Mouse (Mus musculus) hindbrain, embryonic 15.5 days (tissue): ENCODE results near the gene Agpat2. TPM values are rescaled to one million over a fixed set of nuclear protein-coding genes. Genes with fewer than 3 reads are reported as not detected.

Source experiments
- ATAC-seq: fragments of 200-750 bp; cut with Nextera tagmentation; 2 replicates; pipeline ENCODE4 v1.8.0; 2017; ENCODE audit warnings: low read depth, moderate number of reproducible peaks, moderate TSS enrichment; ENCODE audit not compliant: low FRiP score
- H3K27ac ChIP-seq: fragments of 300-500 bp; sonication (generic); replicated peaks from 2 replicates; pipeline ENCODE4 v1.5.1; 2015; ENCODE audit warnings: mild to moderate bottlenecking, inconsistent platforms
- H3K27me3 ChIP-seq: fragments of 300-500 bp; sonication (generic); 2 replicates; pipeline ENCODE4 v1.6.1; 2015; ENCODE audit warnings: control low read depth, inconsistent platforms
- H3K36me3 ChIP-seq: fragments of 300-500 bp; sonication (generic); 2 replicates; pipeline ENCODE4 v1.6.1; 2015; ENCODE audit warnings: control low read depth, inconsistent platforms
- H3K4me1 ChIP-seq: fragments of 300-500 bp; sonication (generic); replicated peaks from 2 replicates; pipeline ENCODE4 v1.6.1; 2015; ENCODE audit warnings: control low read depth, inconsistent platforms
- H3K4me2 ChIP-seq: fragments of 300-500 bp; sonication (generic); 2 replicates; pipeline ENCODE4 v1.6.1; 2015; ENCODE audit warnings: moderate library complexity, mild to moderate bottlenecking, inconsistent platforms
- H3K4me3 ChIP-seq: fragments of 300-500 bp; sonication (generic); 2 replicates; pipeline ENCODE4 v1.5.1; 2015; ENCODE audit warnings: mild to moderate bottlenecking, inconsistent platforms
- H3K9ac ChIP-seq: fragments of 300-500 bp; sonication (generic); 2 replicates; pipeline ENCODE4 v1.6.1; 2015; ENCODE audit warnings: inconsistent platforms
- H3K9me3 ChIP-seq: fragments of 300-500 bp; sonication (generic); 2 replicates; pipeline ENCODE4 v1.6.1; 2016; ENCODE audit warnings: control low read depth, inconsistent platforms
- WGBS: fragments of 180-500 bp; shearing (Covaris S2); methylation state at CpG from one replicate; pipeline ENCODE4 v1.1.7; 2015; 5-methylcytosine and 5-hydroxymethylcytosine counted together
- polyA plus RNA-seq: library from polyadenylated mRNA; unstranded; fragments of >200 nt; fragmentation: Nextera tagmentation; extraction: Ambion mirVana; gene quantifications from 2 replicates; pipeline ENCODE4 v1.2.1, GENCODE M21; 2015

Agpat2 gene
- polyA plus RNA-seq, 1 experiment from 2014 or later, result 6.1 TPM

DNA sequence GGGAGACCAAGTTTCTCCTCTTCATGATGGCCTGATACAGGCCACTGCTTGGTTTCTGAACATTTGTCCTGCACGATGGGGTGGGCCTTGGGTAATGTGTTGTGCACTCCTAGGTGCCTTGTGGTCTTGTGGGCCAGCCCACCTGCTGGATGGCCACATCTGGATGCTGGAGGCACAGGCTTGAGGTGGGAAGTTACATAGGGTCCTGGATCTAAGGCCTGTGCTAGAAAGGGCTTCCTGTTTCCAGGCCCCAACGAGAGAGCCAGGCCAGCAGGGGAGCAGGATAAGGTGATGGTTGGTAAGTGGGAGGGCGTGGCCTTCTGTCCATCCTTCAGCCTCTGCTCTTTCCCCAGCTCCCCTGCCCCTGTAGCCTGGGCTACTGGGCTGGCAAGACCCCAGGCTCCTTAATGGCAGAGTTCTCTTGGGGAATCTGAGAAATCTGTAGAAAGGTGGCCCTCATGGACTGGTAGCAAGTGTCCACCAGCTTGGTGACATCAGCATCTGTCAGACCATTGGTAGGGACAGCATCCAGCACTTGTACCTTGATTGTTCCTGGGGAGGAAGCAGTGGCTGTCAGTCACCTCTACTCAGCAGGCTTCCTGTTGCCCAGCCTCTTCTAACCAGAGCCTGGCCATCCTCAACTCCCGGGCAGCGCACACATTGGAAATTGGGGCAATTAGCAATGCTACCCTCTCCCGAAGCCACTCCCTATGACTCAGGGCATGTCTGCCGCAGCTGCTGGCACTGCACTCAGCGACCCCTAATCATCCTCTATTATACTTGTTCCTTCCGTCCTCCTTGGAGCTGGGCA, 10.8 kb downstream of the Agpat2 start:
- Histone ChIP-seq H3K27ac (no peak overlapping the region), H3K36me3 (no peaks in the 10 kb centered on the region), H3K4me2 (no peak overlapping the region), H3K27me3 (no peaks in the 10 kb centered on the region), H3K4me1 (no peaks in the 10 kb centered on the region), H3K9me3 (no peaks in the 10 kb centered on the region), H3K9ac (no peak overlapping the region), H3K4me3 (no peak overlapping the region)
- ATAC-seq, result no peak
- 81% methylated on average over 9 of the region's 9 CpGs for WGBS

DNA sequence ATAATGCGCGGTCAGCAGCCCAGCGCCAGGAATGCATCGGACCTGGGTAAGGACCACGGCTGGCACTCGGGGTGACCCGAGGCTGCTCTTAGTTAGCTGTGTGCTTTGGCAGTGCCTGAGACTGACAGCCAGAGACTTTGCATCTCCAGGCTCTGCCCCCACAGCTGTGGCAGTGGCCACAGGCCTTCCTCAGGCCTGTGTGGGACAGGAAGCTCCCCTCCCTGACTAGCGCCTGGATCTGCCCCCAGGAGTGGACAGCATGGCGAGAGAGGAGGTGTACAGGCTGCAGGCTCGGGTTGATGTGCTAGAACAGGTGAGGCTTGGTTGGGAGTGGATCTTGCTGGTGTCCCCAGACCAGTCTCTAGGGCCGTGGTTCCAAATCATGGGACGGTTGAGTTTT, 12.8 kb downstream of the Agpat2 start:
- no peaks in the 10 kb centered on the region for H3K9me3 ChIP-seq
- H3K4me3 ChIP-seq, result no peak overlapping the region
- no peak overlapping the region for H3K4me2 ChIP-seq
- no peak overlapping the region for H3K9ac ChIP-seq
- peaks cover 10% of the 10 kb centered on the region for H3K4me1 ChIP-seq
- 84% methylated on average over 12 of the region's 12 CpGs for WGBS
- no peak overlapping the region for H3K27ac ChIP-seq
- no peak for ATAC-seq
- no peaks in the 10 kb centered on the region for H3K36me3 ChIP-seq
- H3K27me3 ChIP-seq, result no peaks in the 10 kb centered on the region

DNA sequence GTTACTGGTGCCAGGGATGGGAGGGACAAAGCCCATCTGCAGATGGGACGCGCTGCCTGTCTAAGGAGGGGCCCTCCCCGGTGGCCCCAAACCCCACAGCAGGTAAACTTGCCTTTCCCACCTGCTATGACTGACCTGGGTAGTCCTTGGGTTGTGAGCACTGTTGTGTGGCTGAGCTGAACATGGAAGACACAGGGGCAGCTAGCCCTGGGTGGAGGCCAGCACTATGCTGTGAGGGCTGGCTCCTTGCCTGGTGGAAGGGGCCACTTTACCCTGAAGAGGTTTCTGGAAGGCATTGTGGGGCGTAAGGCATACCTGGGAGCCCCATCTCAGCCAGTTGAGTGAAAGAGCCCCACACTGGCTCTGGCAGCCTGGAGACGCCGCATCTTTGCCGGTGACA, 13.3 kb downstream of the Agpat2 start:
- H3K4me1 ChIP-seq, result peaks cover 14% of the 10 kb centered on the region
- no peak for ATAC-seq
- H3K4me2 ChIP-seq, result 0 out of 2 replicates have a peak overlapping the region, but pooled peaks have one; percentile 2
- H3K27ac ChIP-seq, result no peak overlapping the region
- H3K4me3 ChIP-seq, result no peak overlapping the region
- 90% methylated on average over 7 of the region's 7 CpGs for WGBS
- no peaks in the 10 kb centered on the region for H3K27me3 ChIP-seq
- no peak overlapping the region for H3K9ac ChIP-seq
- no peaks in the 10 kb centered on the region for H3K9me3 ChIP-seq
- no peaks in the 10 kb centered on the region for H3K36me3 ChIP-seq

DNA sequence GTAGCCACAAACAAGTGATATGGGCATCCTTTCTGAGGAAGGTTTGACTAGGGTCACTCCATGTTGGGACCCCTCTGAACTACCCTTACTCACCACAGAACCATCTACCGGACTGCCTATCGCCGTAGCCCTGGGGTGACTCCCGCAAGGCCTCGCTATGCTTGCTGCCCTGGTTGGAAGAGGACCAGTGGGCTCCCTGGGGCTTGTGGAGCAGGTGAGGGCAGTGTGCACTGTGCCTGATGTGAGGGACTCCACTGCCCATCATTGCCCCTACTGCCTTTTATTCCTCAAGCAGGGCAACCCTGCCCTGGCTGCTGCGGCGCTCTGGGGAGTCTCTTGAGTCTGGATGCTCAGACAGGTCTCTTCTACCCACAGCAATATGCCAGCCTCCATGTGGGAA, 13.9 kb downstream of the Agpat2 start:
- H3K4me2 ChIP-seq, result peak overlapping the region; percentile 2; the same call in 1 of the 2 replicates
- H3K4me1 ChIP-seq, result peaks cover 14% of the 10 kb centered on the region
- no peak overlapping the region for H3K4me3 ChIP-seq
- H3K9me3 ChIP-seq, result no peaks in the 10 kb centered on the region
- H3K27me3 ChIP-seq, result no peaks in the 10 kb centered on the region
- no peak overlapping the region for H3K27ac ChIP-seq
- WGBS, result 91% methylated on average over 7 of the region's 7 CpGs
- no peaks in the 10 kb centered on the region for H3K36me3 ChIP-seq
- ATAC-seq, result no peak
- no peak overlapping the region for H3K9ac ChIP-seq

DNA sequence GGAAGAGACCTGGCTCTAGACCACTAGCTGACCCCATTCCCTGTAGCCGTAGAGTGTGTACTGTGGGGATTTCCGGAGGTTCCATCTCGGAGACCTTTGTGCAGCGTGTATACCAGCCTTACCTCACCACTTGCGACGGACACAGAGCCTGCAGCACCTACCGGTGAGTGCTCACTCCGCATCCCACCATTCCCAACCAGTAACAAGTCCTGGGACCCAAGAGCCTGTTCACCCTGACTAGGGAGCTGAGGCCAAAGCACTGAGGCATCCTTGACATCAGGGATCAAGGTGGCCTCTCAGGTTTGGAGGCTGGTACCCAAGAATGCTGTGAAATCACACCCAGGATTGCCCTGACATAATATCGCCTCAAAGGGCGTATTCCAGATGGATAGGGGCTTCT, 14.9 kb downstream of the Agpat2 start:
- Histone ChIP-seq H3K36me3 (no peaks in the 10 kb centered on the region), H3K4me2 (no peak overlapping the region), H3K4me3 (no peak overlapping the region), H3K9ac (no peak overlapping the region), H3K27me3 (no peaks in the 10 kb centered on the region), H3K4me1 (peaks cover 14% of the 10 kb centered on the region), H3K27ac (no peak overlapping the region), H3K9me3 (no peaks in the 10 kb centered on the region)
- ATAC-seq, result no peak
- WGBS, result 92% methylated on average over 10 of the region's 10 CpGs

DNA sequence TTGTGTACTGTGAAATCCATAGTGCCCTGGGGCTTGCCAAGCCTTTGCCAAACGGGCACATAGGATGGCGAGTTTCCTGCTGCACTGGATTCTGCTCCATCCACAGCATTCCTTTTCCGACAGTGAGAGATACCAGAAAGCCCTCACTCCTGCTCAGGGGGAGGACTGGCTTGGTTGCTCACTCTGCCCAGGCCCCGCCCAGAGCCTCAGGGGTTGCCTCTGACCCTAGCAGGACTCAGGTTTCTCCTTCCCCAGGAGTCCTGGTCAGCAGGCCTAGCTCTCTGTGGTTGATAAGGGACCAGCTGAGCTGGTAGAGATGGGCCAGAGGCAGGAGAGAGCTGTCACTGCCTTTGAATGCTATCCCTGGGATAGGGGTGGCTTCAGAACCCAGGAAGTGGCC, 15.6 kb downstream of the Agpat2 start:
- H3K4me2 ChIP-seq, result peak overlapping the region; percentile 16; the same call in 1 of the 2 replicates
- peaks cover 14% of the 10 kb centered on the region for H3K4me1 ChIP-seq
- H3K9me3 ChIP-seq, result no peaks in the 10 kb centered on the region
- WGBS, result 56% methylated on average over 4 of the region's 4 CpGs
- no peak overlapping the region for H3K9ac ChIP-seq
- no peaks in the 10 kb centered on the region for H3K27me3 ChIP-seq
- H3K36me3 ChIP-seq, result no peaks in the 10 kb centered on the region
- no peak for ATAC-seq
- no peak overlapping the region for H3K4me3 ChIP-seq
- no peak overlapping the region for H3K27ac ChIP-seq

DNA sequence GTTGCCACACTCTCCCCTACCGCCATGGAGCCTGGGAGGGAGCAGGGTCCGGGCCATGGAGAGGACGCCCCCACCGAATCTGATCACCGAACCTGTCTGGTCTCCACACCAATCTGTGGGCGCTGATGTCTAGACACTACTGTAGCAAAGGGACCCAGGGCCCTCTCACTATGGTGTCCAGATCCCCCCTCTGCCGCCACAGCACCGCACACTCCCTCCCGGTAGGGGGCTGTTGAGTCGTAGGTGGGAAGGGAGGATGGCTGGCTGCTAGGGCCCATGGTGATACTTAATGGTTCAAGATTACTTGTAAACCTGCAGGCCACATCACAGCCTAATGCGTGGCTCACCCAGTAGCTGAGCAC, 17.2 kb downstream of the Agpat2 start:
- Histone ChIP-seq H3K9me3 (no peaks in the 10 kb centered on the region), H3K27ac (peak overlapping the region; percentile 26), H3K27me3 (no peaks in the 10 kb centered on the region), H3K4me3 (peak overlapping the region; percentile 66), H3K4me1 (peaks cover 14% of the 10 kb centered on the region), H3K9ac (peak overlapping the region; percentile 61), H3K36me3 (no peaks in the 10 kb centered on the region), H3K4me2 (peak overlapping the region; percentile 87)
- ATAC-seq, result no peak
- 5% methylated on average over 11 of the region's 11 CpGs for WGBS

DNA sequence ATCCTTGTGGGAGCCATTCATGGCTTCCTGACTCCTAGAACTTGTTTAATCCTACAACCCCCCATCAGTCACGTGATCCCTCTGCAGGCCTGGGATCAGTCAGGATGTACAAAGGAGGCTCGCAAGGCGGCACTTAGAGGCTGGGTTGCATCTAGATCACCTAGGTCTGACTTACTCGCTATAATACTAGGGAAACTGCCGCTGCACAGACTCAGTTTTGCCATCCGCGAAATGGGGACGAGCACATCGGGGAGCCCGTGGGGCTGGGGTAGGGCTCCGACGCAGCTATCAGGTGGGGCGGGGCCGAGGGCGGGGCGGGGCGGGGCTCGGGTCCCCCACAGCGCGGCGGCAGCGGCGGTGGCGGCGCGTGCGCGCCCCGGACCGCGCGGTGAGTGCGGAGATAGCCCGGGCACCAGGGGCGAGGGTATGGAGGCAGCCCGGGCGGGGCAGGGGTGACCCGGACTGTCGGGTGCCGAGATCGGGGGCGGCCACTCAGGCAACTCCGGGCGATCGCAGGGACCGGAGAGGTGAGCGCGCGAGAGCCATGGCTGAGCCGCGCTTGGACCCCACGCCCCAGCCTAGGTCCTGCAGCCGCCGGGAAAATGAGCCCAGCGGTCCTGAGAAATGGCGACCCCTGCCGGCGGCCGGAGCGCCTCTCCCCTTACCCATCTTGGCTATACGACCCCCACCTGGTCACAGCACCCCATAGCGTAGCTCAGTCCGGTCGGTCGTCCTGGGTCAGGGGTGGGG, 17.7 kb downstream of the Agpat2 start, which contains the start of gene Gm20532:
Gene Gm20532 (plus strand): TSS at position 346 of the 750 bp plus-strand sequence.
- Histone ChIP-seq H3K4me3 (peak within 1 kb of the TSS; percentile 66), H3K9ac (peak within 1 kb of the TSS; percentile 61), H3K36me3 (no peaks in the 10 kb centered on the region), H3K27ac (peak within 1 kb of the TSS; percentile 52), H3K4me2 (peak within 1 kb of the TSS; percentile 87), H3K4me1 (peaks cover 14% of the 10 kb centered on the region), H3K9me3 (no peaks in the 10 kb centered on the region), H3K27me3 (no peaks in the 10 kb centered on the region)
- peak; percentile 86 for ATAC-seq
- WGBS, result under 1% methylated on average over 64 of the region's 65 CpGs

DNA sequence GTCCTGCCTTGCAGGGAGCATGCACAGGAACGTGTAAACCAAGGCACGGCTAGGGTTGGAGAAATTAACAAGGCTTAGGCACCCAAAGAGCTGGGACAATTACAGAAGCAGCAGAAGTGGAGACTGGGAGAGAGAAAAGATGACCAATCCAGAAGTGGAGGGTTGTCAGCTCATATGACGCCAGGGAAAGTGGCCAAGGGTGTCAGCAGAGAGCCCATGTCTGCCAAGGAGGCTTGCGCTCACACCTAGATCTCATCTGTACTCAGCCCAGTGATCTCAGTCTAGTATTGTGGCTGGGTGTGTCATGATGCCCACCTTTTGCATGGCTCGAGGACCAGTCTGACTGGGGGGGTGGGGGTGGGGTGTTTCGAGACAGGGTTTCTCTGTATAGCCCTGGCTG, 18.5 kb downstream of the Agpat2 start:
- Histone ChIP-seq H3K27me3 (no peaks in the 10 kb centered on the region), H3K36me3 (no peaks in the 10 kb centered on the region), H3K4me2 (no peak overlapping the region), H3K9me3 (no peaks in the 10 kb centered on the region), H3K4me3 (peak overlapping the region; percentile 66), H3K9ac (no peak overlapping the region), H3K27ac (no peak overlapping the region; the same call in 1 of the 2 replicates), H3K4me1 (peaks cover 14% of the 10 kb centered on the region)
- 56% methylated on average over 6 of the region's 6 CpGs for WGBS
- ATAC-seq, result no peak

DNA sequence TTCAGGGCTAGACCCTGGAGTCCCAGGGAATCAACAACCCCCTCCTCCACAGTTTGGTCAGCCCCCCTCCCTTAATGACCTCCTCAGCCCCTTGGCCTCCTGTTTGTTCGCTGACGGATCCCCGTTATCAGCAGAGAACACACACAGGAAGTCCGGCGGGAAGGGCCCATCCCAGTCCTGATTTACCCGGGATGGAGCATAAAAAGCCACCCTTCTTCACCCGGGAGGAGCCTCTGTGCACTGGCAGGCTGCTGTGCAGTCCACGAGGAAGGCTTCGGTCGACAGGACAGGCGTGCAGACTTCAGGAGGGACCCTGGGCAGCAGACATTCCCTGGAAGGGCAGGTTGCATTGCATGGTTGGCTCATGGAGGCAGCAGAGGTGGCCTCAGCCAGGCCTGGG, 20.6 kb downstream of the Agpat2 start:
- Histone ChIP-seq H3K9ac (no peak overlapping the region), H3K4me3 (peak overlapping the region; percentile 8; the same call in 1 of the 2 replicates), H3K9me3 (no peaks in the 10 kb centered on the region), H3K4me2 (no peak overlapping the region), H3K36me3 (no peaks in the 10 kb centered on the region), H3K27me3 (no peaks in the 10 kb centered on the region), H3K4me1 (peaks cover 14% of the 10 kb centered on the region), H3K27ac (no peak overlapping the region)
- WGBS, result 77% methylated on average over 11 of the region's 11 CpGs
- no peak for ATAC-seq

DNA sequence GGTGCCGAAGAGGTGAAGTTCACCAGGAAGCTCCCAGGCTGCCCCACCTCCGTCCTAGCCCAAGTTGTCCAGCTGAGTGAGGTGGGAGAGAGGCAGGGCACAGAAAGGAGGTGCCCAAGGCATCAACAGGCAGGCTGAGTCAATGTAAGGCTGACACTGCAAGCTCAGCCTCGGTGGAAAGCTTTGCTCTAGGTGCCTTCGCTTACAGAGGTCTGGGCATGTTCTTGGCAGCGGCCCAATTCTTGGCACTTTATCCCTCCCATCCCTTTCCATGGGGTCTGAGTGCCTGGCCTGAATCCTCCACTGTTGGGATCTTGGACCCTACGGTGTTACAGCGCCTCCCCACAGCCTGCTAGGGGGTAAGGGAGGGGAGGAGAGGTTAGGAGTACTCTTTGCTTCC, 21.5 kb downstream of the Agpat2 start:
- 74% methylated on average over 7 of the region's 7 CpGs for WGBS
- no peaks in the 10 kb centered on the region for H3K36me3 ChIP-seq
- no peaks in the 10 kb centered on the region for H3K9me3 ChIP-seq
- no peaks in the 10 kb centered on the region for H3K27me3 ChIP-seq
- peak overlapping the region; percentile 42; the same call in 1 of the 2 replicates for H3K27ac ChIP-seq
- peaks cover 14% of the 10 kb centered on the region for H3K4me1 ChIP-seq
- no peak for ATAC-seq
- H3K4me3 ChIP-seq, result no peak overlapping the region
- no peak overlapping the region for H3K9ac ChIP-seq
- no peak overlapping the region for H3K4me2 ChIP-seq

DNA sequence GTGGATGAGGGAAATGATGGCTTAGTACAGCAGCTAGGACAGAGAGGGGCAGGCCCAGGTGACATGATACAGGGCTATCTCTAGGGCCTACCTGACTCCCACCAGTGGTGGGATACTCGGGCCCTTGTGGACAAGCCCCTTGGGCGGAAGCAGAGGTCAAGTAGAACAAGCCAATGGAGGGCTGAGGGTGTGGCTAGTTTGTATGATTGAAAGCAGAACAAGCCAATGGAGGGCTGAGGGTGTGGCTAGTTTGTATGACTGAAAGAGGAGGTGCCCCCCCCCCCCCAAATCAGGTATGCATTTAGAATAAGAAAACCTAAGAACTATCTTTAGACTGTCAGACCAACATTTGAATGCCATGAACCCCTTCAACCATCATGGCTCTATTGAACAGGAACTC, 22.0 kb downstream of the Agpat2 start:
- no peak overlapping the region for H3K4me3 ChIP-seq
- H3K27ac ChIP-seq, result no peak overlapping the region
- H3K36me3 ChIP-seq, result no peaks in the 10 kb centered on the region
- H3K27me3 ChIP-seq, result no peaks in the 10 kb centered on the region
- ATAC-seq, result no peak
- H3K9me3 ChIP-seq, result no peaks in the 10 kb centered on the region
- WGBS, result 74% methylated on average over 2 of the region's 2 CpGs
- no peak overlapping the region for H3K4me2 ChIP-seq
- peaks cover 10% of the 10 kb centered on the region for H3K4me1 ChIP-seq
- H3K9ac ChIP-seq, result no peak overlapping the region
